Mouse (Mus musculus): ENCODE measurements around the gene B4galt1.

Gene B4galt1

DNA sequence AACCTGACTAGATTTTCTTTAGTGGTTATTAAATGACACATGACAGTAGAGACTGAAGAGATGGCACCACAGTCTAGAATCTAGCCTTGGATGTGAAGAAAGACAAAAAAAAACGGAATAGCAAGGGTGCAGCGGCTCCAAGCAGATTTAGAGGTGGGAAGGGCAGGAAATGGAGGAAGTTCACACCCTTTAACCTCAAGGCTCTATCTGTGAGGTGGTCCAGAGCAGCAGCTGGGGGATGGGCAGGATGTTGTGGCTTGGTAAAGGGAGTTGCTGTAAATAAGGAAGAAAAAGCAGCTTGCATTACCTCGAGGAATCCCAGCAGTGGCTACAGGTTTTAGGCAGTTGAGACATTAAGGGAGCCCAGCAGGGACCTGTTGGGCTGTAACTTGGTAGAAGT is 72.7 kb downstream of the B4galt1 start:
- DNase-seq (ENCODE audit: low read depth, low spot score), result no peak

DNA sequence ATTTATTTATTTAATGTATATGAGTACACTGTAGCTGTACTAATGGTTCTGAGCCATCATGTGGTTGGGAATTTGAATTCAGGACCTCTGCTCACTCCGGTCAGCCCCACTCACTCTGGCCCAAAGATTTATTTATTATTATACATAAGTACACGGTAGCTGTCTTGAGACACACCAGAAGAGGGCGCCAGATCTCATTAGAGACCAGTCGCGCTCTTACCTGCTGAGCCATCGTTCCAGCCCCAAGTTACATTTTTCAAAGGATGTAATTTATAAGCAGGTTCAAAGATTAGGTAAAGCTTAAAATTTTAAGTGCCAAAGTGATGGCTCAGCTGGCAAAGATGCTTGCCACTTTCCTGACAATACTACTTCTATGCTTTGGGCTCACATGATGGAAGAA is 75.1 kb downstream of the B4galt1 start:
- no peak for DNase-seq (ENCODE audit: low read depth, low spot score)

DNA sequence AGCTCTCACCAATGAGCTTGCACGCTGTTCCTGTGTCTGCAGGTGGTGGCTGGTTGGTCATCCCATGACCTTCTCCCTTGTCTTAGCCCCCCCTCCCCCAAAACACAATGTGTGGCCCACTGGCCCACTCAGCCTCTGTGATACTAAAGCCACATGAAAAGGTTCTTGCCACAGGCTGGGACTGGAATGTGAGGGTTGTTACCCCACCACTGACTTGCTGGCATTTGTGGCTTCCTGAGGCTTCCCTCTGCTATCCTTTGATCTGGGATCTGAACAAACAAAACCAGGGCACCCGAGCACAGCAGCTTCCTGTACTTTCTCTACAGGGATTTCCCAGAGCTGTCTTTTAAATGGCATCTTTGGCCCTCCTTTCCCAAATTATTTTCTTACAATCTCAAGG is 76.7 kb downstream of the B4galt1 start:
- no peak for DNase-seq (ENCODE audit: low read depth, low spot score)

DNA sequence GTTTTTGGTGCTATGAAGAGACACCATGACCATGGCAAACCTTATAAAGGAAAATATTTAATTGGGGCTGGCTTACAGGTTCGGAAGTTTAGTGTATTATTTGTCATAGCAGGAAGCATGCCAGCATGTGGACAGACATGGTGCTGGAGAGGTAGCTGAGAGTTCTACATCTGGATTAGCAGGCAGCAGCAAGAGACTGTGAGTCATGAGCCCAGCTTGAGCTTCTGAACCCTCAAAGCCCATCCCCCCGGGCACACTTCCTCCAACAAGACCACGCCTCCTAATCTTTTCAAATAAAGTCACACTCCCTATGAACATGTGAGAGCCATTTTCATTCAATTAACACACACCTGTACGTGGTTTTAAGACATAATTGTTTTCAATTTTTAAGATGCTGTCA is 77.4 kb downstream of the B4galt1 start:
- DNase-seq (ENCODE audit: low read depth, low spot score), result no peak

DNA sequence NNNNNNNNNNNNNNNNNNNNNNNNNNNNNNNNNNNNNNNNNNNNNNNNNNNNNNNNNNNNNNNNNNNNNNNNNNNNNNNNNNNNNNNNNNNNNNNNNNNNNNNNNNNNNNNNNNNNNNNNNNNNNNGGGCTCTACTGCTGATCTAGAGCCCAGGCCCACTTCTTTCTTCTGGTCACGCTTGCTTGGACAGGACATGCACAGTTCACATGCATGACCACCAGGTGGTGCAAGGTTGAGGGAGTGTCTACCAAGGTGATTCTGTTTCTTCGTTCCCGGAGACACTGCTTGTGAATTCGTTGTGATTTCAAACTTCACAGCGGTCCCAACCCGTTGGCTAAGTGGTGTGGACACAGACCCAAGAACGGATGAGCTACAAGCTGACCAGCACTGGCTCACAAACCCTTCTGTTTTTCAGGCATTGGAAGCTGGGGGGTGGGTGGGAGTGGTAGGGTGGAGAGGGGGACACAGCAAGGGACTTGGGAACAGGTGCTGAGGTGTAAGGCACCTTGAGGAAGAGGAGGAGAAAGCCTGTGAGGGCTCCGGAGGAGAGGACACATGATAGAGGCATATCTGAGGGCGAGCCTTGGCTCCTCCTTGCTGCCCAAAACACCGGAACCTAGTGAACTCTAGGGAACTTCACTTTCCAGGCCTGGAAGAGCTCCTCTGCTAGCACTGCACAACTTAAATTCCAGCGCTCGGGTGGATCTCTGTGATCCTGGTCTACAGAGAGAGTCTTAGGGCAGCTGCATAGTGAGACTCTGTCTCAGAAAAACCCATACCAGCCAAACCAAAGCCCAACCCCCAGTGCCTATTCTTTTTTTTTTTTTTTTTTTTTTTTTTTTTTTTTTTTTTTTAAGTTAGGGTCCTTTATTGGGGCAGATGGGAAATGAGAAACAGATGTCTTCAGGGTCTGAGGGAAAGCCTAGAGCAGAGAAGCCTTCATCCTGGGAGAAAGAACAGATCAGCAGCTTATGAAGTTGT is 79.2 kb downstream of the B4galt1 start:
- DNase-seq (ENCODE audit: low read depth, low spot score), result peak; percentile 52

DNA sequence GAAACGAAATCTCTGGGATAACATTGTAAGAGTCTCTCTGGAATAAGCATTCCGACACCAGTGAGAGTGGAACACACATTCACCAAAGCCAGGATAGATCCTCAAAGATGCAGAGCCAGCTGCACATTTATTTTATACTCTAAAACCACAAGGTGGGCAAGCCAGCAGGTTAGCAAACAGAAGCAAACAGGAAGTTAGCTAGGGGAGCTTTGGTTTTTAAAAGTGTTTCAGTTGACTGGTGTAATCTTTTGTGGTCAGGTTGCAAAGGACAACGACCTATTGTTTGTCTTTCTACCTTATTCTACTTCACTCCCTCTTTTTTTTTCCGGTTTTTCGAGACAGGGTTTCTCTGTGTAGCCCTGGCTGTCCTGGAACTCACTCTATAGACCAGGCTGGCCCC is 93.9 kb downstream of the B4galt1 start:
- no peak for DNase-seq (ENCODE audit: low read depth, low spot score)

DNA sequence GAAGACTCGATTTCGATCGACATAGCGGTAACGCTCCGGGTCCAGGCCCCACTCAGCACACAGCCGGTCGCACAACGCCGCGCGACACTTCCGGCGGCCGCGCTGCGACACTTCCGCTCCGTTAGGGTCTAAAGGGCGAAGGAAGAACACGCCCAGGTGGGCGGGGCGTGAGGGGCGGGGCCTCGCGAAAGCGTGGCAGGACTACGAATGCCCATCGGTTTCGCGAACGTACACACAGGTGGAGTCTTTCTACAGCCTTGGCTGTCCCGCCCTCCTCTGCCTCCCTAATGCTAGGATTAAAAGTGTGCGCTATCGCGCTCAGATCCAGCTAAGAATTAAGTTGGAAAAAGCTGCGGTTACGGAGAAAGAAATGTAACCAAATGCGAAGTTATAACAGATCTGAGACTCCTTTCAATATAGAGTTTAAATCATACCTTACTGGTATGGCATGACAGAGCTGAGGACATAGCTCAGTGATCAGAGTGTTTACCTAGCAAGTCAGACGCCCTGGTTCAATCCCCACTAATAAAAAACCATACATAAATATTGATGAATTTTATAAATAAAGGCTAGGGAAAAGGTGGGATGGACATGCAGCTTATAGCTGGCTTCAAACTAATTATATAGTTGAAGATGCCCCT is 95.9 kb downstream of the B4galt1 start, which contains the start of gene Smu1:
Gene Smu1 (minus strand): TSS at position 144 of the 641 bp plus-strand sequence.
- peak; percentile 97 for DNase-seq (ENCODE audit: low read depth, low spot score)

DNA sequence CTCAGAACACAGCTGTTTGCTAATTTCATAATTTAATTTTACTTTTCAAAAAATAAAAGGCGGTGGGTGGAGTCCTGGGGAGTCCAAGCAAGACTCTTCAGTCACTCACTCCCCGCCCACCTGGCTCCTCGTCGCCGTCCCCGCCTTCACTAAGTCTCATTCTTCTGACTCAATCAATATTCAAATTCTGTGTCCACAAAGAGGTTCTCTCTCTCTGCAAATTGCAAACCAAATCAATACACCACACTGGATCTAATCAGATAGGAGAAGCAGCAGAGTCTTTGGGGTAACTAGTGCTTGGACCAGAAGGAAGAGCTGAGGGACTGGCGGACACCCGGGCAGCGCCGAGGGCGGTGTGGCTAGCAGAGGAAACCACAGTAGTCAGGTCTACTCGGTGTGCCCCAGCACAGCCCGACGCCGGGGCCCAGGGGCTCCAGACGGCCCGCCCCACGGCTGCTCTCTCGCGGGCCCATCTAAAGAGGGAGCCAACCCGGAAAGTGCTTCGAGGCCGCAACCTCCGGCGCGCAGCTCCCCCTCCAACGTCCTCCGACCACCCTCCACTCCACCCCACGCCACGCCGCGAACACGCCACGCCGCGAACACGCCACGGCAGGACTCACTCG is 96.5 kb downstream of the B4galt1 start:
- peak; percentile 32 for DNase-seq (ENCODE audit: low read depth, low spot score)

All from c-Kit-negative CD71-positive TER-119-positive erythroid progenitor cells, embryonic 14.5 days (primary cell).